Mouse (Mus musculus): Measurements from ENCODE around the gene Insl6. TPM values are rescaled to one million over a fixed set of nuclear protein-coding genes. Genes with fewer than 3 reads are reported as not detected.

Insl6 gene
- polyA plus RNA-seq, 1 experiment from 2014 or later: 8.9 TPM

GRCm38 (mm10) chr19:29297366-29297765 is 27.8 kb downstream of the Insl6 start:
- no peak for DNase-seq (ENCODE audit: low spot score)
- H3K27me3 ChIP-seq (ENCODE audit: low read depth, poor library complexity, severe bottlenecking): no peaks in the 10 kb centered on the region
- no peaks in the 10 kb centered on the region for H3K4me1 ChIP-seq
- no peak overlapping the region for H3K4me3 ChIP-seq
- peaks cover 49% of the 10 kb centered on the region for H3K36me3 ChIP-seq
- WGBS: 98% methylated on average over 1 of the region's 1 CpGs
- H3K27ac ChIP-seq (replicated peaks): no peak overlapping the region
- no peaks in the 10 kb centered on the region for H3K9me3 ChIP-seq (replicated peaks)

- no peak for DNase-seq (ENCODE audit: low spot score)
- no peaks in the 10 kb centered on the region for H3K9me3 ChIP-seq (replicated peaks)
- peaks cover 55% of the 10 kb centered on the region for H3K36me3 ChIP-seq
- no peak overlapping the region for H3K27ac ChIP-seq (replicated peaks)
- no peaks in the 10 kb centered on the region for H3K4me1 ChIP-seq
- H3K4me3 ChIP-seq: no peak overlapping the region
- no peaks in the 10 kb centered on the region for H3K27me3 ChIP-seq (ENCODE audit: low read depth, poor library complexity, severe bottlenecking)
Measured at GRCm38 (mm10) chr19:29296166-29296565, 29.0 kb downstream of the Insl6 start.

DNA sequence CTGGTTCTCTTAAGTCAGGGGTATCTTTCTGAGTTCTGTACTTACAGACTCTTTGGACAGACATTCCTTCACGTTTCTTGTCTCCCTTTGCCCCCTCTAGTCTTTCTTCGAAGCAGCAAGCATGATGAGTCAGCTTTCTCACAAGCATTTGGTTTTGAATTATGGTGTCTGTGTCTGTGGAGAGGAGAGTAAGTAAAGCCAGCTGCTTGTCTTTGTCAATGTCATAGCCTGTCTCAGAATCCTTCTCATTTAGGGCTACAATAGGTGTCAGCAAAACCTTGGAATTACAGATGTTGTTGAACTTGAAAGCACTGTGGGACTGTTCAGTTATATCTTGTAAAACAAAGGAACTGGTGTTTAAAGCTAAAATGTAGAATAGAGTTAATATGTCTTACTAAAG is 30.4 kb downstream of the Insl6 start:
- 78% methylated on average over 2 of the region's 2 CpGs for whole genome bisulfite sequencing
- H3K27ac ChIP-seq (replicated peaks): no peak overlapping the region
- H3K4me3 ChIP-seq: no peak overlapping the region
- H3K27me3 ChIP-seq (ENCODE audit: low read depth, poor library complexity, severe bottlenecking): no peaks in the 10 kb centered on the region
- H3K4me1 ChIP-seq: no peaks in the 10 kb centered on the region
- DNase-seq (ENCODE audit: low spot score): no peak
- no peaks in the 10 kb centered on the region for H3K9me3 ChIP-seq (replicated peaks)
- peaks cover 50% of the 10 kb centered on the region for H3K36me3 ChIP-seq

DNA sequence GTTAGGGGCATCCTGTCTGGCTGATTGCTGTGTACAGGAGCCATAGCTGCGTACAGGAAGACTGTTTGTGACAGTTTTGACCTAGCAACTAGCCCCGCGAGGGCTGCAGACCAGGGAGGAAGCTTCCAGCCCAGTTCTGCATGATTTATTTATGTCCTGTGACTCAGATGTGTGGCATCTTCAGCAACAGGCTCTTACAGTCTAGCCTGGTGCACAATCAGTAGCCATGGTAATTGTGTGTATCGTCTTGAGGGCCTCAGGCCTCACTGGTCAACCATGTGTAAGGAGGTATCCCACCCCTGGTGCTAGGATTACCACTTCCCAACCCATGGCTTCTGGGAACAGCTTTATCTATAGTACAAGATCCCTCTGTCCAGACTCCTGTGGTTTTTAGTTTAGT is 32.6 kb downstream of the Insl6 start:
- DNase-seq (ENCODE audit: low spot score): no peak
- Histone ChIP-seq H3K4me1 (no peaks in the 10 kb centered on the region), H3K27me3 (ENCODE audit: low read depth, poor library complexity, severe bottlenecking) (no peaks in the 10 kb centered on the region), H3K4me3 (no peak overlapping the region), H3K36me3 (peaks cover 34% of the 10 kb centered on the region), H3K27ac (replicated peaks) (no peak overlapping the region), H3K9me3 (replicated peaks) (no peaks in the 10 kb centered on the region)
- 87% methylated on average over 4 of the region's 4 CpGs for WGBS

- no peaks in the 10 kb centered on the region for H3K27me3 ChIP-seq (ENCODE audit: low read depth, poor library complexity, severe bottlenecking)
- DNase-seq (ENCODE audit: low spot score): no peak
- H3K4me3 ChIP-seq: no peak overlapping the region
- no peaks in the 10 kb centered on the region for H3K9me3 ChIP-seq (replicated peaks)
- 89% methylated on average over 14 of the region's 14 CpGs for WGBS
- H3K4me1 ChIP-seq: no peaks in the 10 kb centered on the region
- H3K36me3 ChIP-seq: peaks cover 32% of the 10 kb centered on the region
- H3K27ac ChIP-seq (replicated peaks): no peak overlapping the region
Measured at GRCm38 (mm10) chr19:29291532-29291931, 33.6 kb downstream of the Insl6 start.

DNA sequence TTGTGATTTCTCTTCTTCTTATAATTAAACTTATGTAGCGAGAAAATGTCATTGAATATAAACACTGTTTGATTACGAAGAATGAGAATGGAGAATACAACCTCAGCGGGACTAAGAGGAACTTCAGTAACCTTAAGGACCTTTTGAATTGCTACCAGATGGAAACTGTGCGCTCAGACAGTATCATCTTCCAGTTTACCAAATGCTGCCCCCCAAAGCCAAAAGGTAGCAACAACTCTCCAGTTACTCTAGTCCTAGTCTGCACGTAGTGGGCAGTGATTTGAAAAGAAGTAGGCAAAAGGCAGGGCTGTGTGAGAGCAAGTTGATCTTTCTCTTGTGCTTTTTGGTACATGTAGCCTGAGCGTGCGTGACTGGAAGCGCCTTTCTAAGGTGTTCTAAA is 37.3 kb downstream of the Insl6 start:
- DNase-seq (ENCODE audit: low spot score): no peak
- no peak overlapping the region for H3K4me3 ChIP-seq
- H3K9me3 ChIP-seq (replicated peaks): no peaks in the 10 kb centered on the region
- peaks cover 28% of the 10 kb centered on the region for H3K36me3 ChIP-seq
- H3K27ac ChIP-seq (replicated peaks): no peak overlapping the region
- WGBS: 70% methylated on average over 8 of the region's 8 CpGs
- H3K4me1 ChIP-seq: peaks cover 14% of the 10 kb centered on the region
- H3K27me3 ChIP-seq (ENCODE audit: low read depth, poor library complexity, severe bottlenecking): no peaks in the 10 kb centered on the region

DNA sequence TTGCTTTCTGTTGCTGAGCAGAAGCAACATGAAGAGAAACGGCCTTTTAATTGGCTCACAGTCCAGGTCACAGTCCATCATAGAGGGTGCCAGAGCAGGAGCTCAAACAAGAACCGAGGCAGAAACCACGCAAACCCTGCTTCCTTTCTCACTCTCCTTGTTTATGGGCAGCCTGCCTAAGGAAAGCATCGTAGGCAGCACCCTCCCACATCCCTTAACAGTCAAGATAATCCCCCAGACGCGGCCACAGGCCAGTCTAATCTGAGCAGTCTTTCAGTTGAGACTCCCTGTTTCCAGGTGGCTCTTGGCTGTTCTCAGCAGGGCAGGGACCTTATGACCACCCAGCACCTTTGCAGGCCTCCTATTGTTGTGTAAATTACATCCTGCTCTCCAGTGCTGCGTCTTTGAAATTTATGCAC is 39.7 kb downstream of the Insl6 start:
- H3K4me3 ChIP-seq: no peak overlapping the region
- peaks cover 10% of the 10 kb centered on the region for H3K36me3 ChIP-seq
- no peaks in the 10 kb centered on the region for H3K27me3 ChIP-seq (ENCODE audit: low read depth, poor library complexity, severe bottlenecking)
- WGBS: 20% methylated on average over 7 of the region's 7 CpGs
- no peaks in the 10 kb centered on the region for H3K9me3 ChIP-seq (replicated peaks)
- H3K4me1 ChIP-seq: peaks cover 14% of the 10 kb centered on the region
- DNase-seq (ENCODE audit: low spot score): peak; percentile 38
- peak overlapping the region; percentile 61; the same call in 1 of the 2 replicates for H3K27ac ChIP-seq (replicated peaks)

DNA sequence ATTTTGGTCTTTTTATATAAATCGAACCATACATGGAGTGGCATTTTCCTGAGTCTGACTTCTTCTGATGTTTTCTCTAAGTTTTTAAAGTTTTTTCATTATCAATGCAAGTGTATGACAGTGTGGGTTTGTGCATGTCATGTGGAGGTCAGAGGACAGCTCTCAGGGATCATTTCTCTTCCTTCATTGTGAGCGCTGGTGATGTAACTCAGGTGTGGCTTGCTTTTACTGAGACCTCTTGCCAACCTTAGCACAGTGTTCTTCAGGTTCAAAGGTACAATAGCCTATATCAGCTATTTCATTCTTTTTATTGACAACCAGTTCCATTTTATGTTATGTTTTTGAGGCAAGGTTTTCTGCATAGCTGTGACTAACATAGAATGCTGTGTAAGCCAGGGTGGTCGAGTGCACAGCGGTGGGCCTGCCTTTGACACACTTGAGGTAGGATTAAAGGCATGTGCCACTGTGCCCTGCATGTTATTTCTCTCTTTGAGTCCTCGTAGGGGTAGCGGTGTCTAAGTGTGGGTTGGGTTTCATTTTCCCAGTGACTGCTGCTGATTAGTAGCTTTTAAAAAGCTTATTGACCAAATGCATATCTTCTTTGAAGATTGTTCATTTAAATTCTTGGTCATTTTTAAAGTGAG is 46.1 kb downstream of the Insl6 start:
- H3K9me3 ChIP-seq (replicated peaks): no peaks in the 10 kb centered on the region
- no peaks in the 10 kb centered on the region for H3K4me1 ChIP-seq
- 85% methylated on average over 6 of the region's 6 CpGs for WGBS
- no peaks in the 10 kb centered on the region for H3K27me3 ChIP-seq (ENCODE audit: low read depth, poor library complexity, severe bottlenecking)
- H3K27ac ChIP-seq (replicated peaks): no peak overlapping the region
- no peak for DNase-seq (ENCODE audit: low spot score)
- H3K36me3 ChIP-seq: peaks cover 21% of the 10 kb centered on the region
- H3K4me3 ChIP-seq: no peak overlapping the region

- DNase-seq (ENCODE audit: low spot score): no peak
- no peaks in the 10 kb centered on the region for H3K27me3 ChIP-seq (ENCODE audit: low read depth, poor library complexity, severe bottlenecking)
- WGBS: 95% methylated on average over 4 of the region's 4 CpGs
- H3K4me3 ChIP-seq: no peak overlapping the region
- H3K9me3 ChIP-seq (replicated peaks): no peaks in the 10 kb centered on the region
- H3K36me3 ChIP-seq: peaks cover 21% of the 10 kb centered on the region
- H3K27ac ChIP-seq (replicated peaks): no peak overlapping the region
- no peaks in the 10 kb centered on the region for H3K4me1 ChIP-seq
Measured at GRCm38 (mm10) chr19:29276414-29276813, 48.7 kb downstream of the Insl6 start.

GRCm38 (mm10) chr19:29272011-29272809 is 52.9 kb downstream of the Insl6 start:
- Histone ChIP-seq H3K36me3 (peaks cover 14% of the 10 kb centered on the region), H3K27me3 (ENCODE audit: low read depth, poor library complexity, severe bottlenecking) (no peaks in the 10 kb centered on the region), H3K9me3 (replicated peaks) (no peaks in the 10 kb centered on the region), H3K4me1 (peaks cover 9% of the 10 kb centered on the region), H3K27ac (replicated peaks) (no peak overlapping the region), H3K4me3 (no peak overlapping the region)
- WGBS: 94% methylated on average over 3 of the region's 3 CpGs
- DNase-seq (ENCODE audit: low spot score): no peak

Other genes with a start within 250 kb of the Insl6 start
- 65.3 and 83.0 TPM in 2 replicates for gene Rcl1, start 224.0 kb downstream of the Insl6 start, polyA plus RNA-seq (2016; fragmentation: Nextera tagmentation; extraction: Ambion mirVana)
- 5.9 and 7.7 TPM in 2 replicates for gene Jak2, start 73.5 kb downstream of the Insl6 start, polyA plus RNA-seq (2016; fragmentation: Nextera tagmentation; extraction: Ambion mirVana)
- gene Rln1, start 9.3 kb upstream of the Insl6 start, polyA plus RNA-seq (2016; fragmentation: Nextera tagmentation; extraction: Ambion mirVana): 0.57 and 1.3 TPM in 2 replicates
- 40.4 and 43.8 TPM in 2 replicates for gene Plgrkt, start 42.0 kb upstream of the Insl6 start, polyA plus RNA-seq (2016; fragmentation: Nextera tagmentation; extraction: Ambion mirVana)
- 0.29 and 0.38 TPM in 2 replicates for gene Cd274, start 42.1 kb upstream of the Insl6 start, polyA plus RNA-seq (2016; fragmentation: Nextera tagmentation; extraction: Ambion mirVana)
- not detected in 2 replicates for gene Pdcd1lg2, start 85.6 kb upstream of the Insl6 start, polyA plus RNA-seq (2016; fragmentation: Nextera tagmentation; extraction: Ambion mirVana)
- gene Ric1, start 196.9 kb upstream of the Insl6 start, polyA plus RNA-seq (2016; fragmentation: Nextera tagmentation; extraction: Ambion mirVana): 9.8 and 10.2 TPM in 2 replicates